In genomic region chr11:120356319-120356840, GRCm38 (mm10) we compare ENCODE assay signal across 13 mouse cellular contexts. TPM values are rescaled to one million over a fixed set of nuclear protein-coding genes. Genes with fewer than 3 reads are reported as not detected.
DNase-seq lines count a peak whose midpoint lies in the region; ATAC-seq and TF ChIP-seq lines count a peak whose summit lies in the region.
"Had no signal": no experiment of that assay in that cellular context is flagged by ENCODE, and none has a peak within 500 bp of the region (broad histone marks: within the 10 kb centered on the region; RNA-seq: fewer than 3 reads in every experiment).

No protein-coding gene starts in this region.

- peak; percentile 1 for DNase-seq in cerebellum, adult 11 months
- no peak for DNase-seq in layer of hippocampus, adult 2 months (ENCODE audit: low spot score in 2 of 2)
- no peak for DNase-seq in layer of hippocampus, adult 8-10 months (ENCODE audit: low spot score in 2 of 2)
- DNase-seq in right cerebral cortex, postnatal 14 days = peak; percentile 2
- DNase-seq in right cerebral cortex, postnatal 36 days (ENCODE audit: low spot score in 2 of 2) = no peak
- no peak for DNase-seq in urinary bladder, postnatal 25 days (ENCODE audit: low spot score)
- DNase-seq in c-Kit-positive CD71-positive TER-119-positive erythroid progenitor cells, embryonic 14.5 days (ENCODE audit: low spot score) = no peak
- DNase-seq: cerebellum, adult 9-10 months; lung, postnatal 36 days had no signal

- H3K27ac ChIP-seq in layer of hippocampus, adult 2 months = peak overlapping the region; percentile 33; the same call in 1 of the 2 replicates

- no peak for ATAC-seq in cerebellum, adult (ENCODE audit: insufficient number of reproducible peaks, low FRiP score, low TSS enrichment)
- ATAC-seq: forebrain, embryonic 16.5 days had no signal

- no peak overlapping the region for H3K4me3 ChIP-seq in layer of hippocampus, adult 2 months
- H3K4me3 ChIP-seq: hindbrain, embryonic 12.5 days; kidney, embryonic 15.5 days had no signal

- peak; percentile 58 for TF ChIP-seq CTCF in layer of hippocampus, adult 2 months (conservative IDR thresholded peaks at IDR 0.05)

RNA-seq across cellular contexts. Expression of gene Fscn2, which starts 5.0 kb away (rescaled TPM):
- 1 to 10 TPM in 1 of 2 experiments, under 1 TPM in 1; 0.69 to 1.1 TPM for total RNA-seq in layer of hippocampus, adult 2 months (2021)
- total RNA-seq in layer of hippocampus, adult 8-10 months (2022) = under 1 TPM in 3 of 4 experiments, not detected in 1; 0.49 to 0.79 (median 0.73) TPM

RNA-seq across cellular contexts. Expression of gene Actg1, which starts 8.0 kb away (rescaled TPM):
- 1,000 to 10,000 TPM; 1,285 to 1,295 TPM for total RNA-seq in layer of hippocampus, adult 2 months (2021)
- total RNA-seq in layer of hippocampus, adult 8-10 months (2022) = 1,000 to 10,000 TPM; 1,218 to 1,398 (median 1,309) TPM

RNA-seq across cellular contexts. Expression of gene Faap100, which starts 22.2 kb away (rescaled TPM):
- total RNA-seq in layer of hippocampus, adult 2 months (2021) = 10 to 100 TPM; 17.7 to 19.5 TPM
- total RNA-seq in layer of hippocampus, adult 8-10 months (2022) = 10 to 100 TPM; 16.8 to 19.8 (median 18.7) TPM

Comparison
In these comparisons a context has a peak if more than half of its experiments do, and no peak if none do; other contexts are left out.
1. DNase-seq: peak in cerebellum, adult 11 months (single experiment) and right cerebral cortex, postnatal 14 days (single experiment); none in layer of hippocampus, adult 2 months (0 of 2), layer of hippocampus, adult 8-10 months (0 of 2), right cerebral cortex, postnatal 36 days (0 of 2), urinary bladder, postnatal 25 days (single experiment) and c-Kit-positive CD71-positive TER-119-positive erythroid progenitor cells, embryonic 14.5 days (single experiment).